ENCODE assay signal across 8 mouse cellular contexts in the genomic region with DNA sequence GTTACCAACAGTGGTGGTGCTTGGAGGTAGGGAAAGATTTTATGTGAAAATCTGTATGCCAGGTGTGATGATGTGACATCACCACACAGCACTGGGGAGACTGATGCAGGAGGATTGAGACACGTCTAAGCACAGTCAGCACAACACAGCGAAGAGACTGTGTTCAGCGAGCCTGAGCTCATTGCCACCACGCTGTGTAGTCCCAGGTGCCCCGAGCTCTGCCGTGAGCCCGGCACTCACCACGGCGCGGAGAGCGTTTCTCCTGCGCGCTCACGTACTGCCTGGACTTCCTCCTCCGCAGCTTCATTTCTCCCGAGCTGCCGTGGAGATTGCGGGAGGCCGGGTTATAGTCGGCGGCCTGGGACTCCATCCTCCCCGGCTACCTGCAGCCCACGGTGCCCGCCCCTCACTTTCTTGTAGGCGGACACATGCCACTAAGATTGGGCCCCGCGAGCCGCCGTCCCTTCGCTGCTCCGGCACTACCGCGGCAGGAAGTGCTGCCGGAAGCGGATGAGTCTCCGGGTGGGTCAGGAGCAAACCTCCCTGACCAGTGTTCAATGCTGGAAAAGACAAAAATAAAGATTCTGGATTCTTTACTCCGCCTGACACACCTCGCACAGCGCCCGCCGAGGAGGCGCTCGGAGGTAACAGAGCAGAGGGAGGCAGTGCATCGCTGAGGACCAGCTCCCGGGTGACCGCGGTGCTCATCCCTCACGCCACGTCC. TPM values are rescaled to one million over a fixed set of nuclear protein-coding genes. Genes with fewer than 3 reads are reported as not detected.
DNase-seq lines count a peak whose midpoint lies in the region; ATAC-seq and TF ChIP-seq lines count a peak whose summit lies in the region.

No protein-coding gene starts in this region.

- peak overlapping the region; percentile 90 for H3K9ac ChIP-seq in heart, embryonic 12.5 days
- H3K9ac ChIP-seq in kidney, postnatal 0 days (ENCODE audit: low read depth, low read length): peak overlapping the region; percentile 84
- H3K9ac ChIP-seq in liver, adult 2 months (ENCODE audit: low read depth, low read length): peak overlapping the region; percentile 87

- WGBS in heart, embryonic 12.5 days: under 1% methylated on average over 49 of the region's 49 CpGs
- under 1% methylated on average over 49 of the region's 49 CpGs for WGBS in kidney, postnatal 0 days
- under 1% methylated on average over 49 of the region's 49 CpGs for WGBS in liver, adult 2 months

- H3K79me2 ChIP-seq in liver, adult 2 months (ENCODE audit: control insufficient read depth, insufficient read depth, low read length): peaks cover 6% of the 10 kb centered on the region; the same call in 1 of the 2 replicates

- H3K4me1 ChIP-seq in erythroblast, embryonic 14.5 days (ENCODE audit: control insufficient read depth): peaks cover 32% of the 10 kb centered on the region
- H3K4me1 ChIP-seq in heart, embryonic 12.5 days (replicated peaks): peaks cover 14% of the 10 kb centered on the region
- H3K4me1 ChIP-seq in kidney, postnatal 0 days (replicated peaks; ENCODE audit: insufficient read depth, low read length): peaks cover 8% of the 10 kb centered on the region; the same call in 1 of the 2 replicates
- H3K4me1 ChIP-seq in liver, adult 2 months (ENCODE audit: control insufficient read depth, insufficient read depth, low read length): peaks cover 9% of the 10 kb centered on the region

- 0 out of 2 replicates have a peak, but pooled peaks have one; percentile 43 for TF ChIP-seq POLR2A in liver, adult 2 months (IDR thresholded peaks at IDR 0.05; ENCODE audit: extremely low read depth, insufficient read depth, low read length)

- TF ChIP-seq CTCF in kidney, postnatal 0 days (IDR thresholded peaks at IDR 0.05; ENCODE audit: low read depth): no peak
- no peak for TF ChIP-seq CTCF in liver, adult 2 months (IDR thresholded peaks at IDR 0.05; ENCODE audit: low read depth, low read length)

- ATAC-seq in heart, embryonic 12.5 days (ENCODE audit: insufficient number of reproducible peaks, low FRiP score): peak; percentile 83
- ATAC-seq in kidney, postnatal 0 days (replicated peaks; ENCODE audit: low FRiP score, low read depth): peak; percentile 86
- peak; percentile 81 for ATAC-seq in monocyte, adult 5-6 weeks (replicated peaks; ENCODE audit: insufficient number of reproducible peaks, low FRiP score, low TSS enrichment, poor library complexity, severe bottlenecking)

- DNase-seq in CD4-positive, CD25-positive, alpha-beta regulatory T cell, adult 2 months (ENCODE audit: low read depth, low spot score): peak; percentile 94
- peak; percentile 81 for DNase-seq in brain, embryonic 18.5 days (ENCODE audit: low read depth, low spot score)
- DNase-seq in kidney, postnatal 0 days (ENCODE audit: low spot score): peak; percentile 94
- peak; percentile 79 for DNase-seq in liver, adult 2 months (ENCODE audit: extremely low read depth, low read depth, low spot score)
- DNase-seq in spleen, postnatal 36 days (ENCODE audit: low spot score in 2 of 2): peak; percentile 88 to 90

- peaks cover 9% of the 10 kb centered on the region for H3K36me3 ChIP-seq in erythroblast, embryonic 14.5 days (ENCODE audit: control insufficient read depth)
- 0 out of 2 replicates have a peak, but pooled peaks cover under 1% of the 10 kb centered on the region for H3K36me3 ChIP-seq in heart, embryonic 12.5 days
- no peaks in the 10 kb centered on the region for H3K36me3 ChIP-seq in kidney, postnatal 0 days (ENCODE audit: insufficient read depth, low read length)
- H3K36me3 ChIP-seq in liver, adult 2 months (ENCODE audit: control insufficient read depth, insufficient read depth, low read length): no peaks in the 10 kb centered on the region

- H3K9me3 ChIP-seq in erythroblast, embryonic 14.5 days (ENCODE audit: control insufficient read depth, low read length): no peaks in the 10 kb centered on the region
- no peaks in the 10 kb centered on the region for H3K9me3 ChIP-seq in heart, embryonic 12.5 days (replicated peaks)
- no peaks in the 10 kb centered on the region for H3K9me3 ChIP-seq in kidney, postnatal 0 days (replicated peaks; ENCODE audit: low read length)

- no peaks in the 10 kb centered on the region for H3K27me3 ChIP-seq in erythroblast, embryonic 14.5 days (ENCODE audit: control insufficient read depth)
- no peaks in the 10 kb centered on the region for H3K27me3 ChIP-seq in heart, embryonic 12.5 days (replicated peaks)
- H3K27me3 ChIP-seq in kidney, postnatal 0 days (ENCODE audit: insufficient read depth, low read length): no peaks in the 10 kb centered on the region
- no peaks in the 10 kb centered on the region for H3K27me3 ChIP-seq in liver, adult 2 months (ENCODE audit: control insufficient read depth, insufficient read depth, low read length)

- H3K27ac ChIP-seq in heart, embryonic 12.5 days (ENCODE audit: poor library complexity, severe bottlenecking): peak overlapping the region; percentile 42; the same call in 1 of the 2 replicates
- peak overlapping the region; percentile 82 for H3K27ac ChIP-seq in kidney, postnatal 0 days
- H3K27ac ChIP-seq in liver, adult 2 months (replicated peaks; ENCODE audit: insufficient read depth, low read depth, low read length): peak overlapping the region; percentile 47

- H3K4me3 ChIP-seq in erythroblast, embryonic 14.5 days (replicated peaks): peak overlapping the region; percentile 70
- H3K4me3 ChIP-seq in heart, embryonic 12.5 days: peak overlapping the region; percentile 96
- peak overlapping the region; percentile 91 for H3K4me3 ChIP-seq in kidney, postnatal 0 days (replicated peaks; ENCODE audit: low read depth, low read length)
- peak overlapping the region; percentile 99 for H3K4me3 ChIP-seq in liver, adult 2 months (ENCODE audit: insufficient read depth, low read depth, low read length)

- peak overlapping the region; percentile 95 for H3K4me2 ChIP-seq in heart, embryonic 12.5 days
- H3K4me2 ChIP-seq in kidney, postnatal 0 days (ENCODE audit: low read length): peak overlapping the region; percentile 63

RNA-seq across cellular contexts. Expression of a gene that starts 0.8 kb away (rescaled TPM):
- 0.01 and 0.05 TPM in 2 replicates for polyA plus RNA-seq in erythroblast, embryonic 14.5 days (2012)
- polyA plus RNA-seq in heart, embryonic 12.5 days (2016; fragmentation: Nextera tagmentation; extraction: Ambion mirVana): 7.9 and 9.5 TPM in 2 replicates
- 10.8 and 11.9 TPM in 2 replicates for polyA plus RNA-seq in kidney, postnatal 0 days (2015; fragmentation: Nextera tagmentation; extraction: Ambion mirVana)
- total RNA-seq in liver, adult 2 months (2014; rRNA removed): 3.0 and 4.2 TPM in 2 replicates
- polyA plus RNA-seq in liver, adult 2 months (2012; rRNA removed): 4.5 and 5.7 TPM in 2 replicates
- total RNA-seq in monocyte, adult 5-6 weeks (2017): 3.0 to 9.6 TPM (median 5.2 TPM) in 3 replicates

RNA-seq across cellular contexts. Expression of a gene that starts 5.3 kb away (rescaled TPM):
- polyA plus RNA-seq in erythroblast, embryonic 14.5 days (2012): 0.06 TPM in 1 of 2 replicates, not detected in the other
- 3.8 and 4.0 TPM in 2 replicates for polyA plus RNA-seq in heart, embryonic 12.5 days (2016; fragmentation: Nextera tagmentation; extraction: Ambion mirVana)
- 8.9 and 9.1 TPM in 2 replicates for polyA plus RNA-seq in kidney, postnatal 0 days (2015; fragmentation: Nextera tagmentation; extraction: Ambion mirVana)
- 1.9 and 2.6 TPM in 2 replicates for total RNA-seq in liver, adult 2 months (2014; rRNA removed)
- 0.77 and 0.78 TPM in 2 replicates for polyA plus RNA-seq in liver, adult 2 months (2012; rRNA removed)
- 86.9 to 93.4 TPM (median 92.6 TPM) in 3 replicates for total RNA-seq in monocyte, adult 5-6 weeks (2017)

RNA-seq across cellular contexts. Expression of a gene that starts 54.2 kb away (rescaled TPM):
- 0.47 and 0.51 TPM in 2 replicates for polyA plus RNA-seq in erythroblast, embryonic 14.5 days (2012)
- 34.3 and 35.0 TPM in 2 replicates for polyA plus RNA-seq in heart, embryonic 12.5 days (2016; fragmentation: Nextera tagmentation; extraction: Ambion mirVana)
- 43.8 and 49.6 TPM in 2 replicates for polyA plus RNA-seq in kidney, postnatal 0 days (2015; fragmentation: Nextera tagmentation; extraction: Ambion mirVana)
- 36.8 and 46.1 TPM in 2 replicates for total RNA-seq in liver, adult 2 months (2014; rRNA removed)
- 6.3 and 6.7 TPM in 2 replicates for polyA plus RNA-seq in liver, adult 2 months (2012; rRNA removed)
- total RNA-seq in monocyte, adult 5-6 weeks (2017): 171 to 267 TPM (median 201 TPM) in 3 replicates

RNA-seq across cellular contexts. Expression of a gene that starts 54.2 kb away (rescaled TPM):
- 0.05 TPM in 1 of 2 replicates, not detected in the other for polyA plus RNA-seq in erythroblast, embryonic 14.5 days (2012)
- polyA plus RNA-seq in heart, embryonic 12.5 days (2016; fragmentation: Nextera tagmentation; extraction: Ambion mirVana): 12.0 and 14.9 TPM in 2 replicates
- 30.2 and 33.8 TPM in 2 replicates for polyA plus RNA-seq in kidney, postnatal 0 days (2015; fragmentation: Nextera tagmentation; extraction: Ambion mirVana)
- total RNA-seq in liver, adult 2 months (2014; rRNA removed): 11.9 and 15.8 TPM in 2 replicates
- 9.4 and 10.1 TPM in 2 replicates for polyA plus RNA-seq in liver, adult 2 months (2012; rRNA removed)
- total RNA-seq in monocyte, adult 5-6 weeks (2017): 5.9 to 7.1 TPM in 2 of 3 replicates, not detected in the other

Comparison
In these comparisons a context has a peak if more than half of its experiments do, and no peak if none do; other contexts are left out.
1. Peak in every context shown above with its lines: DNase-seq, ATAC-seq, H3K4me3 ChIP-seq and H3K27ac ChIP-seq.